Mouse (Mus musculus): ENCODE measurements around the gene Gm45194. TPM values are rescaled to one million over a fixed set of nuclear protein-coding genes. Genes with fewer than 3 reads are reported as not detected.

Gene Gm45194
- not detected in 2 replicates for polyA plus RNA-seq (2012; rRNA removed)

DNA sequence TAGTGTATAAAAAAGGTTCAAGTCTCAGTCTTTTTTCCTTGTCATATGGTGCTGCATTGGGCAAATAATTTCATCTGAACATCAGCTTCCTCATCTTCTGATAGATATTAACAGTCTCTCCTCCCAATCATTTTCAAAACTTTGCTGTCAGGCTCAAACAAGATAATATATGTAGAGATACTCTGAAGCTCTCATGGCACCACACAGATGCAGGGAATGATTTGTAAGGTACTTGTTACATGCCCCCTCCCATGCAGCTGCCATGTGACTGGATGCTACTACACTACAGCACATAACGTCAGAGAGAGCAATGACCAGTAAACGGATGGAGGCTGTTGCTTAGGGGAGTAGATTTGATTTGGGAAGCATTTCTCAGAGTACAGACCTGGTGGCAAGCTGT, at the start of gene Gm45194:
Gm45194 (plus strand) TSS at position 301 of the 400 bp plus-strand sequence.
- H3K4me1 ChIP-seq (ENCODE audit: control insufficient read depth, insufficient read depth, low read length): no peaks in the 10 kb centered on the region
- WGBS: 30% methylated on average over 2 of the region's 2 CpGs
- DNase-seq: no peak
- no peak within 1 kb of the TSS for H3K4me3 ChIP-seq (replicated peaks; ENCODE audit: extremely low read depth, low read depth, low read length)
- TF ChIP-seq CTCF (IDR thresholded peaks at IDR 0.05; ENCODE audit: insufficient read depth, low read length): no peak
- TF ChIP-seq POLR2A (IDR thresholded peaks at IDR 0.05; ENCODE audit: borderline replicate concordance, extremely low read depth, low read depth, low read length): no peak

DNA sequence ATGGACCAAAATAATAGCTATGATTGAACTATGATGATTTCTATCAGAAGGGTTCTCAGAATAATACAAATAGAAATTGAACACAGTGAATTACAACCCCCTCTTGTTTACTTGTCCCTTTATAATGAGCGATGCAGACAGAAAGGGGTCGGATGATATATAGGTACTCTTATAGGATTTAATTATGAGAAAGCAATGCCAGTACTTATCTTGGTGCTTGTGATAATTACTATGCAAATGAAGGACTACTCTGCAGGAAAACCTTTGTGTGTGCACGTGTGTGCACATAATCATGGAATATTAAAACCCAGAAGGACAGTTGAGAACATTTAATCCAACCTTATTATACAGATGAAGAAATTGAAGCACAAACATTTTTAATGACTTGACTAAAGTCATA, 35.3 kb upstream of the Gm45194 start:
- Histone ChIP-seq H3K4me3 (replicated peaks; ENCODE audit: extremely low read depth, low read depth, low read length) (no peak overlapping the region), H3K4me1 (ENCODE audit: control insufficient read depth, insufficient read depth, low read length) (no peaks in the 10 kb centered on the region)
- DNase-seq: no peak
- 67% methylated on average over 3 of the region's 3 CpGs for WGBS
- no peak for TF ChIP-seq POLR2A (IDR thresholded peaks at IDR 0.05; ENCODE audit: borderline replicate concordance, extremely low read depth, low read depth, low read length)
- no peak for TF ChIP-seq CTCF (IDR thresholded peaks at IDR 0.05; ENCODE audit: insufficient read depth, low read length)

DNA sequence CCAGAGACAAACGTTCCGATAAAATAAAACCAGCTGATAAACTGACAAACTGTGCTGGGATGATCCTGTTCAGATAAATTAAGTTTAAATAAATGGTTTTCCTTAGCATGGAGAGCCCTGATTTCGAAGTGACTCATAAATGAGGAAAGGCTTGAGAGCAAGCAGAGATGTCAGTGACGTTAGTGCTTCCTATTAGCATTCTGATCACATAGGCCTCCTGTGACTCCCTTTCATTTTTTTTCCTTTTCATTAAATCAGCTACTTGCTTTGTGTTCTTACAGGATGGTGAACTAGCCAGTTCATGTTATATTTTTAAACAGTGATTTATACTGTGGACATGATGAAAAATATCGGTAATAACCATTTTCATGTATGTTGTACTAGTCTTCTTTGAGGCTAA, 9.9 kb upstream of the Gm45194 start:
- no peak for DNase-seq
- WGBS: 72% methylated on average over 5 of the region's 5 CpGs
- TF ChIP-seq CTCF (IDR thresholded peaks at IDR 0.05; ENCODE audit: insufficient read depth, low read length): no peak
- no peak for TF ChIP-seq POLR2A (IDR thresholded peaks at IDR 0.05; ENCODE audit: borderline replicate concordance, extremely low read depth, low read depth, low read length)
- H3K4me1 ChIP-seq (ENCODE audit: control insufficient read depth, insufficient read depth, low read length): no peaks in the 10 kb centered on the region
- no peak overlapping the region for H3K4me3 ChIP-seq (replicated peaks; ENCODE audit: extremely low read depth, low read depth, low read length)

DNA sequence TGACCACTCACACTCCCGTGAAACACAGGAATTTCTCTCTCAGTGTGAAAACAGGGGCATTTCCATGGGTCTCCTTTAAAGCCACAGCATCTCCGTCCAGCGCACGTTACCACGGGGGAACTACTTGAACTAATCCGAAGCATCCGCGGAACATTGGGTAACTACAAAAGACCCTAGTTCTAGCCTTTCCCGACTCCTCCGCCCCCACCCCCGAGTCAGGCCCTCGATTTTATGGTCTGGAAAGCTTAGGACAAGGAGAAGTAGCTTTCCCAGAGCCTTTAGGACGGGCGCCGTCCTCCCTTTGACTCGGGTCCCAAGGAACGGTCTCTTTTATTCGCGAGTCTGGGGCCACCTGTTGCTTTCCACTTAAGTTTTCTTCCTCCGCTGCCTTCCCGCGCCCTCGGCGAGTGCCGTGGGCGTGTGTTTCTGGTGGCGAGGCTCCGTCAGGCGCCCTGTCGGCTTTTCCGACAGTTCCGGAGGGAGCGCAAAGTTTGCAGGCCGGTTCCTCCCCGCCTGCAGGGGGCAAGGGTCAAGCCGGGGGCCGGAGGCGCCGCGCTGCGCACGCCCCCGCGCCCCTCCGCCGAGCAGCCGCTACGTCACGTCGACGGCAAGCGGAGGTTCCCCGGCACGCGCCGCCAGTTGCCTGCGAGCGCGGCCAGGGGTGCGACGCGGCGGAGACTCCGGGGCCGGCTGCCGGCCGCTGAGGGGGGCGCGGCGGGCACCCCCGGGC, 3.3 kb downstream of the Gm45194 start:
- 37% methylated on average over 71 of the region's 71 CpGs for WGBS
- TF ChIP-seq POLR2A (IDR thresholded peaks at IDR 0.05; ENCODE audit: borderline replicate concordance, extremely low read depth, low read depth, low read length) (no peak), CTCF (IDR thresholded peaks at IDR 0.05; ENCODE audit: insufficient read depth, low read length) (no peak)
- no peak overlapping the region for H3K4me3 ChIP-seq (replicated peaks; ENCODE audit: extremely low read depth, low read depth, low read length)

DNA sequence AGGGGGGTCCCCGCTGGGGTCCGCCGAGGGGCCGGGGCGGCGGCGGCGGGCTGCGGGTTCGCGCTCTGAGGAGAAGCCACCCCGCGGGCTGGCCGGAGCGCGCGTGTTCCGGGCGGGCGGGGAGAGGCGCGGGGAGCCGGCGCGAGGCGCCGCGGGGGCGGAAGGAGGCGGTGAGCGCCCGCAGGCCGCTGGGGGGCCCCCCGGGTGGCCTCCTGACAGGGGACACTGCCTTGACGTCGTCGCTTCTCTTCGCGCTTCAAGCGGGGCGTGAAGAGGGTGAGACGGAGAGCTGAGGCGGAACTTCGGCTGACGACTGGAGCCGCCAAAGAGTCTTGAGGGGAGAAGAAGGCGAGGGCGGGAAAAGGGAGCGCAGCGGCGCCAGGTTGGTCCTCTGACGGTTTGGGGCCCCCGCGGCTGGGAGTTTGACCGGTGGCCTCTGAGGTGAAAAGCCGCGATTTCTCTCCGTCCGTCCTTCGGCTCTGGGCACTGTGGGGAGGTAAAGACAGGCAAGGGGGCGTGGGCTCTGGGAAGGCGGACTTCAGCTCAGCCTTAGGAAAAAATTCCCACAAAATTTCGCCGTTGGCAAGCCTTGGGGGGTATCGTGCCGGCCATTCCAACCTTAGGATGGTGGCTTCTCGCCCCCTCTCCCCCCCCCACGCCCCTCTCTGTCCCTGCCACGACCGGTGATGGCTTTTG, 4.0 kb downstream of the Gm45194 start:
- no peak for TF ChIP-seq POLR2A (IDR thresholded peaks at IDR 0.05; ENCODE audit: borderline replicate concordance, extremely low read depth, low read depth, low read length)
- TF ChIP-seq CTCF (IDR thresholded peaks at IDR 0.05; ENCODE audit: insufficient read depth, low read length): no peak
- Histone ChIP-seq H3K4me3 (replicated peaks; ENCODE audit: extremely low read depth, low read depth, low read length) (no peak overlapping the region), H3K4me1 (ENCODE audit: control insufficient read depth, insufficient read depth, low read length) (no peaks in the 10 kb centered on the region)
- DNase-seq: no peak
- 51% methylated on average over 70 of the region's 70 CpGs for WGBS

More for the DNA sequence above, 3.3 kb downstream of the Gm45194 start:
- no peak for DNase-seq
- H3K4me1 ChIP-seq (ENCODE audit: control insufficient read depth, insufficient read depth, low read length): no peaks in the 10 kb centered on the region

DNA sequence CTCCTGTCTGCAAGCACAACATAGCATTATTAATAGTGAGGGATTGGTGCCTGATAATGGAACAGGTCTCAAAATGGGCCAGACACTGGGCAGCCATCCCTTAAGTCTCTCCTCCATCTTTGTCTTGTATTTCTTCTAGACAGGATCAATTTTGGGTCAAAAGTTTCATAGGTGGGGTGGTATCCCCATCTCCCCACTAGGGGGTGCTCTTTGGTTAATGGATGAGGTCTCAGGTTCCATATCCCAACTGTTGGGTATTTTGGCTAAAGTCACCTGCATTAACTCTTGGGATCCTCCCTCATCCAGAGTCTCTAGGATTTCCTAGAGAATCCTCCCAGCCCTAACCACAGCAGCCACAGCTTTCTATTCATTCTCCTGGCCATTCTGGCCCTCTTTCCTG, 26.2 kb downstream of the Gm45194 start:
- TF ChIP-seq POLR2A (IDR thresholded peaks at IDR 0.05; ENCODE audit: borderline replicate concordance, extremely low read depth, low read depth, low read length) (no peak), CTCF (IDR thresholded peaks at IDR 0.05; ENCODE audit: insufficient read depth, low read length) (no peak)
- Histone ChIP-seq H3K4me1 (ENCODE audit: control insufficient read depth, insufficient read depth, low read length) (no peaks in the 10 kb centered on the region), H3K4me3 (replicated peaks; ENCODE audit: extremely low read depth, low read depth, low read length) (no peak overlapping the region)
- DNase-seq: no peak

DNA sequence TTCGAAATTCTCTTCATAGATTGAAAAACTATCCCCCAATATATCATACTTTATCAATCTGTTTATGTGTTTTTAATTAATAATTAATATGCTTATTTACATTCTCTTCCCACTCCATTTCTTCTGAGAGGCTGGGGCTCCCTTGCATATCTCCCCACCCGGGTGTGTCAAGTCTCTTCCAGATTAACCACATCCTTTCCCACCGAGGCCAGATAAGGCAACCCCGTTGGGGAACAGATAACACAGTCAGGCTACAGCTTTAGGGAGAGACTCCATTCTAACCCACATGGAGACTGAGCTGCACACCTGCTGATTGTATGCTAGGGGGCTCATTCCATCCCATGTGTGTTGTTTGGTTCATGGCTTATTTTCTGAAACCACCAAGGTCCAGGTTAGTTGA, 69.7 kb downstream of the Gm45194 start:
- no peak overlapping the region for H3K4me3 ChIP-seq (replicated peaks; ENCODE audit: extremely low read depth, low read depth, low read length)
- H3K4me1 ChIP-seq (ENCODE audit: control insufficient read depth, insufficient read depth, low read length): no peaks in the 10 kb centered on the region
- TF ChIP-seq CTCF (IDR thresholded peaks at IDR 0.05; ENCODE audit: insufficient read depth, low read length) (no peak), POLR2A (IDR thresholded peaks at IDR 0.05; ENCODE audit: borderline replicate concordance, extremely low read depth, low read depth, low read length) (no peak)
- WGBS: 61% methylated on average over 4 of the region's 4 CpGs
- no peak for DNase-seq

DNA sequence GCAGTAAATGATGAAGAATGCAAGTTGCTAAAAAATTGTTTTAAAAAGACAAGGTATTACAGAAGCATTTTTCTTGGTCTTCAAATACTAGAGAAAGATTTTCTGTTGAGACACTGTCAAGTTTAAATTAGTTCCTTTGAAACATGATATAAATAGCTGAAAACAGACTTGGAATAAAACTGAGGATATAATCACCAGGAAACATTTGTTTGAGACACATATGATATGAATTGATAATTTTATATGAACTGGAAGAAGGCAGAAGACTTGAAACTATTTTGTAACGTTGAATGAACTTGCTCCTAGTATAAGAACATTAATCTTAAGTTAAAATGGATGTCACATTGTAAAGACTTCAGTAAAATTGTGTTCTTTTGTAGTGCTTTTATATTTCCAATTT, 108.5 kb downstream of the Gm45194 start:
- Histone ChIP-seq H3K4me3 (replicated peaks; ENCODE audit: extremely low read depth, low read depth, low read length) (no peak overlapping the region), H3K4me1 (ENCODE audit: control insufficient read depth, insufficient read depth, low read length) (no peaks in the 10 kb centered on the region)
- DNase-seq: no peak
- TF ChIP-seq POLR2A (IDR thresholded peaks at IDR 0.05; ENCODE audit: borderline replicate concordance, extremely low read depth, low read depth, low read length) (no peak), CTCF (IDR thresholded peaks at IDR 0.05; ENCODE audit: insufficient read depth, low read length) (no peak)
- 12% methylated on average over 1 of the region's 1 CpGs for WGBS

DNA sequence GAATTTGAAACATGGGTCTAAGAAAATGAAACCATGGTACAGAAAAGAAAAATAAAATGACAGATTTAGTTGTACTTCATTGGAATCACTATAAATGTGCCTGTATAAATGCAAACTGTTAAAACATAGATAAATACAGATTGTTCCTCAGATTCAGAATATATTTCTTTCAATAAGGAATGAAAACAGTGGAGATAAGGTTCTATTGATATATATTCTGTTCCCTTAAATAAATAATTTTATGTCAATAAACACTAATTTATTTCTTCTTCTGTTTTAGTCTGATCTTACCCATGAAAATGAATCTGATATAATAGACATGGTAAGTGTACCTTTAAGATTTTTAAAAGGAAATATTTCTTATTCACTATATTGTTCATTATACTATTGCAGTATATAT, 119.5 kb downstream of the Gm45194 start, which contains the start of gene Tex16:
Tex16 (plus strand) TSS at position 301 of the 400 bp plus-strand sequence.
- no peak within 1 kb of the TSS for H3K4me3 ChIP-seq (replicated peaks; ENCODE audit: extremely low read depth, low read depth, low read length)
- no peaks in the 10 kb centered on the region for H3K4me1 ChIP-seq (ENCODE audit: control insufficient read depth, insufficient read depth, low read length)
- no peak for DNase-seq
- TF ChIP-seq POLR2A (IDR thresholded peaks at IDR 0.05; ENCODE audit: borderline replicate concordance, extremely low read depth, low read depth, low read length) (no peak), CTCF (IDR thresholded peaks at IDR 0.05; ENCODE audit: insufficient read depth, low read length) (no peak)

DNA sequence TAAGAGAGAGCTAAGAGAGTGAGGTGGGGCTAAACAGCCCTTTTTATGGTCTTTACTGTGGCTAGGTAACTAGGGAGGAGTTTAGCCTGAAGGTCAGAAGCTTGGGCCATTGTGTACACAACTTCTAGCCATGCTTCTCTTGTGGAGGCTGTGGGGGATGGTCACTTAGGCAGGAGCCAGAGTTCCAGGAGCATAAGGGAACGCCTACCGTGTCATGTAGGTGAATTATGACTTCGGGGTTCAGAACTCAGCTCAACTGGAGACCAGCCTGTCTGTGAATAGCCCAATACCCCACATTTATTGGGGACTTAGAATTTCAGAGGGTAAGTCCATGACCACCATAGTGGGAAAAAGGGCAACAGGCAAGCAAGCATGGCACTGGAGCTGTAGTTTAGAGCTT, 347.6 kb downstream of the Gm45194 start, which contains the start of gene 4933403O08Rik:
4933403O08Rik (plus strand) TSS at position 301 of the 400 bp plus-strand sequence.
- TF ChIP-seq CTCF (IDR thresholded peaks at IDR 0.05; ENCODE audit: insufficient read depth, low read length) (no peak), POLR2A (IDR thresholded peaks at IDR 0.05; ENCODE audit: borderline replicate concordance, extremely low read depth, low read depth, low read length) (no peak)
- no peaks in the 10 kb centered on the region for H3K4me1 ChIP-seq (ENCODE audit: control insufficient read depth, insufficient read depth, low read length)
- WGBS: 79% methylated on average over 3 of the region's 3 CpGs
- DNase-seq: no peak
- H3K4me3 ChIP-seq (replicated peaks; ENCODE audit: extremely low read depth, low read depth, low read length): no peak within 1 kb of the TSS

All from lung, adult 2 months (tissue).